Mouse (Mus musculus): ENCODE measurements at regions not wholly inside any gene's neighbourhood (a gene's known extent, or its start where the extent isn't known, plus 50 kb on each side); places are given as distances from the start of the nearest gene placed in this dataset.

DNA sequence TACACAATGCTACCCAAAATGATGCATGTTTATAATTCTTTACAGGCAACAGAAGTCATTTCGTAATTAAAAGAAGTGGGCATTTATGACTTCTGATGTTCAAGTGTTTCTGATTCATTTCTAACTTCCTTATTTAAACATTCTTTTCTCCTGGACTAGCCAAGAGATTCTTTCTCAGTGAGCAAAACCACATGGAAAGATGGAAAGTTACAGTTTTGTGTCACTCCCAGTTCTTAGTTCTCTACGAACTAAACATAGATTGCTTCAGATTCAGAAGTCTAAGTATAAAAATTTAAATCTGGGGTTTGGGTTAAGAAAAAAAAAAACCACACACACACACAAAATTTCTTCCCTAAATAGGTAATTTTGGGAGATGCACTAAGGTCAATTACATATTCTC, 288.0 kb upstream of the Paip1 start:
- DNase-seq (ENCODE audit: low spot score) = no peak

DNA sequence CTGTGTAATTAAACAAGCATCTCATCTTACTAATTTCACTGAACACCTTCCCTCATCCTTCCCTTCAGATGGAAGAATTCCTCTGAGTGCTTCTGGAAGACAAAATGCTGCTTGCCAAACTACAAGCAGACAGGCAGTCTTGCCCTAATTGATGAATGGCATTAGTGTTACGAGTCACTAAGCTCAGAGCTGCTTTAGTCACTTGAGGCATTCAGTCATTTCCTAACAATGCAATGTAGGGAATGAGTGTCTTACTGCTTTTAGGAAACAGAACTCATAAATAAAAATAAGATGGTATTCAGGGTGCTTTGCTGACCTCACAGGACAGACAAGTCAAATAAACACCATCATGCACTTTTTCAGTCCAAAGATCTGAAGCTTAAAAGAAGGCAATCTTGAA, 285.1 kb upstream of the Paip1 start:
- DNase-seq (ENCODE audit: low spot score) = no peak

DNA sequence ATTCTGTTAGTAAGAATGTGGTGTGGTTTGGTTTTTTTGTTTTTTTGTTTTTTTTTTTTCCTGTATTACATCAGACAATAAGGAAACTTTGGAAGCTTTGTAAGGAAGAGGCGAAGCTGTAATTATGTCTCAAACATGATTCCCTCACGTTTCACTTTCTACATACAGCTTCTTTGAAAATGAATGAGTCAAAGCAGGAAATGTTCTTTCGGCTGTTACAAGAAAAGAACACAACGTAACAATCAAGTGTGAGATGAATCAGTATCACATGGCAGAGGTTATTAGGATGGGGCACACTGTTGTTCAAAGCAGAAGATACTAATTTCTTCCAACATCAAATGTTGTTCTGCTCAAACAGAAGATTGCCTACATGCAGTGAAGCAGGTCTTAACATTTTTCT, 282.7 kb upstream of the Paip1 start:
- DNase-seq (ENCODE audit: low spot score) = no peak

DNA sequence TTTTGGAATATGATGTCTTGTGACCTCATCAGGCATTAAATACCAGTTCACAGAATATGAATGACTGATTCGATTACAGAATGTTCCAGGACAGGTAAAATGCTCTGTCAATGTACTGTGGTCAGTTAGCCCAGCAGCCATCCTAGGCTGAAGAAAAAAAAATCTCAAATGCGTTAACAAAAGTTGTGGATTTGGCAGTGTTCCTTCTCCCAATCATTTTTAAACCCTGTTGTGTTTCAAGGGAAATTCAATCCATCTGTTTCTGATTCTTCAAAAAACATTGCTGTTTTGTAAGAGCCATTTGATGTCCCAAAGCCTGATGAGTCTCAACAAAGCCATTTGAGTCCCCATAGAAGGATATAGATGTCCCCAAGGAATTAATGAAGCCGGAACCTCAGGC, 280.7 kb upstream of the Paip1 start:
- DNase-seq (ENCODE audit: low spot score) = no peak

DNA sequence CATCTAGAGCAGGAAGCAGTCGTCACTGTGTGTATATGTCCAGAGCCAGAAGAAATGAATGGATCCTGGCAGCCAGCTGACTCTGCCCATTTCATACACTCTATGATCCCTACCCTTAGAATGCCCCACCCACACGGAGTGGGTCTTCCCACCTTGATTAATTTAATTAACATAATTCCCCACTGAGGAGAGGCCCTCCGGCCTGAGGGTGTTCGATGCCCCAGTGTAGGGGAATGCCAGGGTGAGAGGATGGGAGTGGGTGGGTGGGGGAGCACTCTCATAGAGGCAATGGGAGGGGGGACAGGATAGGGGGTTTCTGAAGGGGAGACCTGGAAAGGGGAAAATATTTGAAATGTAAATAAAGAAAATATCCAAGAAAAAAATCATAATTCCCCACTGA, 279.3 kb upstream of the Paip1 start:
- no peak for DNase-seq (ENCODE audit: low spot score)

DNA sequence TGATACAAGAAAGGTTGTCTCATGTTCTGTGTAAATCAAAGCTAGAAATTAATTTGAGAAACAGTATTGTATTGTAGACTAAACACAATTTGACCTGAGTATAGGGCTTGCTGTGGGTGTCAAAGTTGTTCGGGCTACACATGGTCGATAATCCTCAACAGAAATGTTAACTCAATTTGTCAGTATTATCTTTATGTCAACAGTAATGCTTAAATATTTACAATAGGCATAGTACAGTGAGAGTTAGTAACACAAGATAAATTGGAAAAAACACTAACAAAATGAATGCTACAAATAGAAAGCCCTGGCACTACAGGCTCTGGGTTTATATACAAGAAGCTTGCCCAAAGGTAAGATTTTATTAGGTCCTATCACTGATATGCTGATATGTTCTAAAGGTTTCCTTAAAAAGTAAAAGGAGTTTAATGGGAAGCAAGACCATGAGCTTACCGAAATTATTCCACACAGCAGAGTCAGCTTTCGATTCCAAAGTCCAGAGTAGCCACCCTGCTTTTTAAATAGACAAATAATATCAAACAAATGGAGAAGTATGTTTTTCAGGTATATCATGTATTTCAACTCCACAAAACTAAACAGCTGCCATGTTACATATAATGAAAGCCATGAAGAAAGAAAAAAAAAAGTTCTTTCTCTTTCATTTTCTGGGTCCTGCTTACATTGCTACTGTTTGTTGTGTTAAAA, 277.4 kb upstream of the Paip1 start:
- DNase-seq (ENCODE audit: low spot score) = no peak

DNA sequence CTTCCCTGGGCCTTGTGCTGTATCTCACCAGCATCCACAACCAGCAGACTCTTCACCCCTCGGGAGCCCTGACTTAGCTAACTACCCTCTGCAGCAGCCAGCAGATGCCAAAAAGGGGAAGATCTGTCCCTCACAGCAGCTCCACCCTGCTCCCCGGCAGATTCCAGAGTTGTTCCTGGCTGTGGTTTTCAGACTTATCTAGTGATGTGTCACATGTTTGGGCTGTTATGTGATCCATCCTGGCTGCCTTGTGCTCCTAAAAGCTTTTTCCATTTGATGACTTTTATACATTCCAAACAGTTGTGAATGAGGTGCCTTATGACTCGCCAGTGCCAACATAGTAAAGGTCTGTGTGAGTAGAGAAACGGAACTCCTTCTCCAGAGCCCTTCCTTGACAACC, 250.6 kb upstream of the Paip1 start:
- peak; percentile 3 for DNase-seq (ENCODE audit: low spot score)

DNA sequence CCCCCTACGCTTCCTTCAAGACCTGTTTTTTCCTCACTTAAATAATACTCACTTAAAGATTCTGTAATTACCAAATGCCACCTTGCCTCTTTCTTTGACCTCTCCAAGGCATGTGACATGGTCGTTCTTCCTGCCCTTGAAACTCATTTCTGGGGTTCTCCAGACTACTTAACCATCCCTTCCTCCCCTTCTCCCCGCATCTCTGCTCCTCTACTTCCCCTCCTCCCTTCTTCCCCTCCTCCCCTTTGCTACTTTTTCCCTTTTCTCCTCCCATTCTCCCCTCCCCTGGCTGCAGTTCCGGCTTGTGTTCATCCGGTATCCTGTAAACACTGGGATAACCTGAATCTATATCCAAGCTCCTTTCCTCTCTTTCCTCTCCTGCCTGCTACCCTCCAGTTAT, 250.2 kb upstream of the Paip1 start:
- DNase-seq (ENCODE audit: low spot score) = no peak

DNA sequence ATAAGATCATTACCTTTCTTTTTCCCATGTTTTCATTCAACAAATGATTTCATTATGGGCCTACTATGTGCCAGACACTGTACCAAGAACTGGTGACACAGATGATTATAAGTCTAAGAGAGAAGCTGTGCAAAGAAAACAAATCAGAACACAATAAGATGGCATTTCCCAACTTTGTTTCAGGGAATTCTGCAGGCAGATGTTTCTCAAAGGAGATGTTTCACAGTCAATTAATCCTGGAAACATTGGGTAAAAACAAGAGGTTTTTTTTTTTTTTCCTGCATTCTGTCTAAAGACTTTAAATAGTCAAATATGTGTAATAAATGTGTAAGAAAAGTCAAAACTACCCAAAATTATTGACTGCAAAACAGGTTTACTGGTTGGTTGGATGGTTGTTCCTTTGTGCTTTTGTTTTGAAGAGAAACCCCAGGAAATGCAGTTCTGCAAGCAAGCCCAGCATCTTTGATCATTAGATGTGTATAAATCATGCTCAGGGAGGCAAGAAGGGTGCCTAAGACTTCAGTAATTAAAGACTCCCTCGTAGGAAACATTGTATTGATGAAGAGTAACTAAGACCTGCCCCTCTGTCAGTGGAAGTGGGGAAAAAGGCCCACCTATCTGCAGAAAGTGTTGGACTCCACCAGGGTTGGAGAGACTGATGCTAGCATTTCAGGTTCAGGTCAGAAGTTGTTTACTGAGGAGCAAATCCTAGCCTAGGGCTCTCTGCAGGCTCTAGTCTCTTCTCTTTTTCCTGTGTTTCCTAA, 249.1 kb upstream of the Paip1 start:
- DNase-seq (ENCODE audit: low spot score) = no peak

DNA sequence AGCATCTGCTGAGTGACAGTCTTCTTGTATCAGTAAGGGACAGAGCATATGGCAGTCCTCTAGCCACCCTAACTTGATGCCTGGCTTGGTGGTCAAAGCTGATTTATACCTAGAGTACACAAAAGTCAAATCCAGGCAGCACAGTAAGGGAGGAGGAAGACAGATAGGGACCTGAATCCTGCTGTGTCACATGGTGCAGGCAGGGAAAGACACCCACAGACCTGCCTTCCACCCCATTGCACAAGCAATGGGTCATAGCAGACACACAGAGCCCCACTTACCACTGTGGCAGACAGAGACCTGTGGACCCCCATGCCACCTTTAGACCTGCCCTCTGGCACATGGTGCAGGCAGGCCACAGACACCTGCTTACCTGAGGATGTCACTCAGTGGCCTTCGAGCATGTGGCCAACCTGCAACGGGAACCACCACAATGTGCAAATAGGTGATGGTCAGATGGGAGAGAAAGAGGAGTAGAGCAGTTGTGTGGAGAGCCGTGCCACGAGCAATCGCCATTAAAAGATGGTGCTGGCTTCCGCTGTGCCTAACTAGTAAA, 244.0 kb upstream of the Paip1 start:
- no peak for DNase-seq (ENCODE audit: low spot score)

DNA sequence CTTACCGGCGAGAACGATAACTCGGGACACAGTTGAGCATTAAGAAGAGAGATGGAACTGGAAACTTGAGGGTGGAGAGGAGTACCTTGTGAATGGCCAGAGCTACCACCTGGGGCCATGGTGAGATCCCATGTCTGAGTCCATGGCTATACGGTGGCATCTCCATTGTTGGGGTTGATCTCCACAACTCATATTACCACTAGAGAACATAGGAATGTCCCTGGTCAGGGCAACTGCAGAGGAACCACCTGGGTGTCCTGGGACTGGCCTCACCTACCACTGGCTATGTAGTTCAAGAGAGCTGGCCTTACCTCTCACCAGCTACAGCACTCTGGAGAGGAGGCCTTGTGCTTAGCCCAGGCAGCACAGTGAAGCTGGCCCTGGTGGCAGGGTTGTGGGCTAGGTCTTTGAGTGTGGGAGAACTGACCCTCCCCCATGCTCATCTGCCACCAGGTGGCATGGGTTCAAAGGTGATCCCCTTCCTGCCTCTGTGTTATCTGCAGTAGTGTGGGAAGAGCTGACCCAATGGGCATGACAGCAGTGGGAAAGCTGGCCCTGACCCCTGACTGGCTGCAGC, 242.7 kb upstream of the Paip1 start:
- no peak for DNase-seq (ENCODE audit: low spot score)

DNA sequence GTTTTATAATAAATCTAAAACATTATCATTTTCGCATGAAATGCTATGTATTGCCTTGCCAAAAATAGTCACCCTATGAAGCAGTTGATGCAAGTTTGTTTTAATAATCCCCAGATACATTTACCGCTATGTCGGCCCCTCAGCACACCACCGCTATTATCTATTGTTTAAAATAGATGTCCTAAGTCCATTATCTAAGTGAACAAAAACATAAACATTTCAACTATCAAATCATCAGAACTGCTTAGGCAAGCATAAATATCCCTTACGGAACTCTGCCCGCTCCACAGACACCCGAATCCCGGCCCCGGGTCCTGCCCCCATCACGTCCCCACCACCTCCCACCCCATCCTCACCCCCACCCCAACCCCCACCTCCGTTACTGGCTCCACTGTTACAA, 196.8 kb upstream of the Paip1 start:
- DNase-seq (ENCODE audit: low spot score) = no peak

DNA sequence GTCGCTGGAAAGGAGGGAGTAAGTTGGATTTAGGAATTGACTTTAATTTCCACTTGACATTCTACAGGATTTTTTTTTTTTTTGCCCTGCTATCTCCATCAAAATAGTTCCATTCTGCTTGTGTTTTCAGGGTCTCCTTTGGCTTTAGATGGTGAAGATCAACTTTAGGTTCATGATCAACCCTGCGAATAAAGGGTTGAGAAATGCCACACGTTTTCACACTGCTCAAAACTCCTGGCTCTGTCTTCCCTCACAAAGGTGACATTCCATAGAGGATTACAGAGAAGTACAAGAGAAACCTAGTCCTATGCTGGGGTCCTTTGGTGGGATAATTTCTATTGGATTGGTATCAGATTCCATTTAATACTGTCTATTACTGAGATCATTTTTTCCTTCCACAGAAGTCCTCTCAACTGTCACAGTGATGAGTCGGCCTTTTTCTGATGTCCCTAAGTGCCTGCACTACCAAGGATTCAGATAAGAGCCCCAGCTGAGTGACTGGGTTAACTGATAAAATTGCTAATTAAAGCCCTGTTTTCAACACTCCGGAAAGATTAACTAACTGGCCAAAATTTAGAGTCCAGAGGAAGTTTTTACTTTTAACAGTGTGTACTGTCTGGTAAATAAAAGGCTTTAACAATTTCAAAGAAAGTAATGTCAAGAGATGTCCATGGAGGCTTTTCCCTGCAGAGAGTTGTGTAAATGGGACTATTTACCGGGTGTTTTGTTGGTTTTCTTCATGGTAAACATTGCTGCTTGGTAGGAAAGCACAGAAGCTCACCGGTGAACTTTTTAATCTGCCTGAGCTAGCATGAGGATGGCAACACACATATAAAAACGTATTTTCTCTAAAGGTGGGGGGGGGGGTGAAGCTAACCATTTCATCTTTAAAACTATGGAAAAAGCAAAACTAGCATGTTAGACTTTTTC, 196.0 kb upstream of the Paip1 start:
- no peak for DNase-seq (ENCODE audit: low spot score)

DNA sequence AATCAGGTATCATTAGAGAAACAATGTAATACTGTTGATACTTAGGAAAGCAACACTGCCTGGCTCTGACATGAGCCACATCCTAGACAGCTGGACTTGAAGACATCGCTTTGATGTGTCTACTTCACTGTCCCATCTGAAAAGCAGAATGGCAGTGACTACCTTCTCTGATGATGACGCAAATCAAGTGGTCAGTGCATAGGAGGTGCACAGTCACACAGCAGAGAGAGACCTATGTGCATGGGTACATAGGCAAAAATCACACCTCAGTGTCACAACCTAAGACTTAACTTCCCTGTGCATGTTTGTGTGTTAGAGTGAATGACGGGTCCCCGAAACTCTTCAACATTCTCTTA, 195.4 kb upstream of the Paip1 start:
- DNase-seq (ENCODE audit: low spot score) = no peak

DNA sequence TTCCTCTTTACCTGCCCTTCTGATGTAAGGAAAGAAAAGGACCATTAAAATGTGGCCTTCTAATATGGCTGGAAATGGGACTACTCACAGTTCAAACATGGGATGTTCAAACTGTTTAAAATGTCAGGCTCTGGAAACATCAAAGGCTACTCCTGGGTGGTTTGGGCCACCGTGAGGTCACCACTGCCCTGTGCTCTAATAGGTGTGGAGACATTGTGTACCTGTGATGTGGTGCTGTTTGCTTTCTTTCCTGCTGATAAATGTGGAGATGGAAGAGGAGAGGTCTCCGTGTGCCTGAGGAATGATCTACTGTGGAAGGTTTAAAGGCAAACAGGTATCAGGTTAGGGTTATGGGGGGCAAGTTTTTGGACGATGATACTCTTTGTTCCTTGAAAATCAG, 194.5 kb upstream of the Paip1 start:
- no peak for DNase-seq (ENCODE audit: low spot score)

DNA sequence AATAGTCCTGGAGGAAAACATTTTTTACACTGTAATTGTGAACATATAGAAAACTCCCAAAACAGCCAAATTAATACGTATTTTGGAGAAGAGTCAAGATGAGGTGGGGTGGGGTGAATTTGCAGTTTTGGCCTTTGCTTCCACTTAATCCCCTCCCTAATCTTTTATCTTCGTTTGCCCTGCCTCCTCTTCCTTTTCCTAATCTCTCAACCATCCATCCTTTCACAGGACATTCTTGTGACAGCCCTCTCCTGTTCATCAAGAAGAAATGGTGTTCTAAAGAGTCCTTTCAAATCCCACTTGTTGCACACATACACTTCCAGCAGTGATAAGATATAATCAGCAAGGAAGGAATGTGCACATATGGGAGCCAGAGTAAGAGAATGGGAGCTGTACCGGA, 186.0 kb upstream of the Paip1 start:
- DNase-seq (ENCODE audit: low spot score) = no peak

DNA sequence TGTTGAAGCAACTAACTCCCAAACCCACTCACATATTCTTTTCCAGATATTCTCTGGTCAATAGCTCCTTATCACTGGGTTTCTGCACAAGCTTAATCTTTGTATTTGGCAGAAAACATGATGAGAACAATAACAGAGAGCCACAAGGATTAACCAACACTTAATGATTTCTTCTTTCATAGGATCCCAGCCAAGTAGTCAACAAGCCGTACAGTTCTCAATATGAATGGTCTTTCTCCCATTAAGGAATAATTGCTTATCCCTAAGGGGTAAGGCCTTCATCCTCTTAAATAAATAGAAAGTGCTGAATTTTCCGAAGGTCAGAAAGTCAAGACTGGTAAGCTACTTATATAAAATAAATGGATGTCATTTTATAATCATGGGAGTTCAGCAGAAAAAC, 181.3 kb upstream of the Paip1 start:
- no peak for DNase-seq (ENCODE audit: low spot score)

DNA sequence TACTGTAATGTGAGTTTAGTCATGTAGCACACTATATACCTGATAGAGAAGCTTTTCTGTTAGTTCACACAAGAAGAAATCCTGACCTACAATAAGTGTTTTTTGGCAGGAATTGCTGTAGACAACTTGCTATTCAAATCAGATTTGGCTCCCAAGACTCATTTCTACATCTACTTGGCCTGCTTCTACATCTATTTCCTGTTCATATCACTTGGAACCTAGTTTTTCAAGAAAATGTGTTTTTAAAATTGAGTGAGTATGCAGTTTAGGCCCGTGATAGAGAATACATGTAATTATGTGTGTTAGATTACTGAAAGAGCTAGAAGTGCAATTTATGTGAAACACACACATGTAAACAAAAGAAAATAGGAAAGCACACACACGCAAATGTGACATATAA, 176.4 kb upstream of the Paip1 start:
- no peak for DNase-seq (ENCODE audit: low spot score)

DNA sequence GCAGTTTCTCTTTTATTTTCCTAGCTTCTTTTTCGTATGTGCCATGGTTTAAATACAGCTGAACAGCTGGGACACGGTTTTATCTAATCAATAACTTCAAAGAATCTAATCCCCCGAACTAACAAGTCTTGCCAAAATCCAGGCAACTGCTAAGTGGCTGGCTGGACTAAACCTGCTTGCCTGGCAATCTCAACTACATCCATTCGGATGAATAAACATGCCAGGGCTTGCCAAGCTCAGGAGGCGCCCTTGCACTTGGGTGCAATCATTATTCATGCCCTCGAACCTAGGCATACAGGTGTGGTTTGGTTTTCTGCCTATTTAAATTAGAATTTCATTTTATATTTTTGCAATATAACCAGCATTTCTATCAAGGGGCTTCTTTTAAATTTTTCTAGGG, 172.1 kb upstream of the Paip1 start:
- no peak for DNase-seq (ENCODE audit: low spot score)

DNA sequence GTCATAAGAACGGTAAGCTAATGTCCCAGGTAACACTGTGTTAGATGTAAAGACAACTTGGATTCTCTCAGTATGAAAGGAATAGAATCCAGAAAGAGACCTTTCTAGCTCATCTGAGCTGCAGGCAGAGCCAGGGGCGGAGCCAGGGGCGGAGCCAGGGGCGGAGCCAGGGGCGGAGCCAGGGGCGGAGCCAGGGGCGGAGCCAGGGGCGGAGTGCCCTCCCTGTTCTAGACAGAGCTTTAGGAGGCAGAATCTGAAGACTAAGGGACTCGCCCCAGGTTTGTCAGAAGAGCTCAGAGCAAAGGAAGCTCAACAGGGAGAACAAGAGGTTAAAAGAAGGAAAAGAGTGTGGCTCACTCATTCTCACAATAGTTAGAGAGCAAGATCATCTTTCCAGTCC, 169.9 kb upstream of the Paip1 start:
- no peak for DNase-seq (ENCODE audit: low spot score)

DNA sequence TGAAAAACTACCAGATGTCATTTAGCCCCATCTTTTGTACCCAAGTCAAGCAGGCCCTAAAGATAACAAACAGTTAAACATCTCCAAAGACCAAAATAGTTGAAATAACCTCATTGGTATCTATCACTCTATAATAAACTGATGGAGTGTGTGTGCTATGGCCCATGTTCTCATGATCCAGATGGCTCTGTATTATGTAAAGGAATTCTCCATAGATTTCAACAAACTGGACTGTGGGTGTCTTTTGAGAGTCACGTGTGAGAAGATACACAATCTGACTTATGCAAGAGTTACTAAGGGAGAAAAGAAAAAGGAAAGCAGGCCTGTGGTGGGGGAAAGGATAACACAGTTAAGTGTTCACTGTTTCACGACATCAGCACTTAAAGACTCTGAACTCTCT, 164.8 kb upstream of the Paip1 start:
- no peak for DNase-seq (ENCODE audit: low spot score)
